Mouse (Mus musculus) stomach, postnatal 0 days (tissue): ENCODE results near the gene Uba52. TPM values are rescaled to one million over a fixed set of nuclear protein-coding genes. Genes with fewer than 3 reads are reported as not detected.
A peak's percentile ranks its signal among the peaks of the same experiment; 100 is the strongest.

Experiments
- ATAC-seq: fragments of 200-750 bp; cut with Nextera tagmentation; 2 replicates; pipeline ENCODE4 v1.8.0; 2017; ENCODE audit not compliant: low FRiP score, low TSS enrichment
- DNase-seq: peaks from one replicate; pipeline ENCODE4 v3.0.0-alpha.2; 2016; ENCODE audit warnings: low spot score
- H3K27ac ChIP-seq: fragments of 300-500 bp; sonication (generic); replicated peaks from 2 replicates; pipeline ENCODE4 v1.5.1; 2014; ENCODE audit warnings: mild to moderate bottlenecking, control low read depth
- H3K27me3 ChIP-seq: fragments of 300-500 bp; sonication (generic); 2 replicates; pipeline ENCODE4 v1.6.1; 2014; ENCODE audit warnings: low read length; ENCODE audit not compliant: control insufficient read depth, insufficient read depth
- H3K36me3 ChIP-seq: fragments of 300-500 bp; sonication (generic); 2 replicates; pipeline ENCODE4 v1.6.1; 2014; ENCODE audit warnings: low read length, mixed read lengths; ENCODE audit not compliant: control insufficient read depth, insufficient read depth
- H3K4me1 ChIP-seq: fragments of 300-500 bp; sonication (generic); replicated peaks from 2 replicates; pipeline ENCODE4 v1.6.1; 2014; ENCODE audit warnings: antibody characterized with exemption; ENCODE audit not compliant: control insufficient read depth, insufficient read depth
- H3K4me2 ChIP-seq: fragments of 300-500 bp; sonication (generic); replicated peaks from 2 replicates; pipeline ENCODE4 v1.6.1; 2014; ENCODE audit warnings: low read depth, mild to moderate bottlenecking, control low read depth, moderate library complexity
- H3K4me3 ChIP-seq: fragments of 300-500 bp; sonication (generic); 2 replicates; pipeline ENCODE4 v1.5.1; 2014; ENCODE audit warnings: low read depth, low read length, control low read depth
- H3K9ac ChIP-seq: fragments of 300-500 bp; sonication (generic); 2 replicates; pipeline ENCODE4 v1.6.1; 2014; ENCODE audit warnings: mild to moderate bottlenecking, low read length, control low read depth, mixed read lengths
- H3K9me3 ChIP-seq: fragments of 300-500 bp; sonication (generic); 2 replicates; pipeline ENCODE4 v1.6.1; 2016; ENCODE audit warnings: low read length; ENCODE audit not compliant: control insufficient read depth
- CTCF ChIP-seq: IDR thresholded peaks from 2 replicates; pipeline ENCODE4 v1.5.1; 2016; ENCODE audit warnings: antibody characterized with exemption, low read depth, mild to moderate bottlenecking, moderate library complexity
- EP300 ChIP-seq: optimal IDR thresholded peaks from 2 replicates; pipeline ENCODE3; 2016; ENCODE audit warnings: antibody characterized with exemption
- WGBS: fragments of 180-500 bp; shearing (Covaris S2); extraction: QIAGEN DNeasy Blood & Tissue Kit; methylation state at CpG from one replicate; pipeline ENCODE4 v1.1.7; 2014; 5-methylcytosine and 5-hydroxymethylcytosine counted together
- polyA plus RNA-seq: library from polyadenylated mRNA; unstranded; fragments of >200 nt; fragmentation: Nextera tagmentation; extraction: Ambion mirVana; gene quantifications from 2 replicates; pipeline ENCODE4 v1.2.1, GENCODE M21; 2015

Gene Uba52
- polyA plus RNA-seq, 1 experiment from 2014 or later = 966 TPM

DNA sequence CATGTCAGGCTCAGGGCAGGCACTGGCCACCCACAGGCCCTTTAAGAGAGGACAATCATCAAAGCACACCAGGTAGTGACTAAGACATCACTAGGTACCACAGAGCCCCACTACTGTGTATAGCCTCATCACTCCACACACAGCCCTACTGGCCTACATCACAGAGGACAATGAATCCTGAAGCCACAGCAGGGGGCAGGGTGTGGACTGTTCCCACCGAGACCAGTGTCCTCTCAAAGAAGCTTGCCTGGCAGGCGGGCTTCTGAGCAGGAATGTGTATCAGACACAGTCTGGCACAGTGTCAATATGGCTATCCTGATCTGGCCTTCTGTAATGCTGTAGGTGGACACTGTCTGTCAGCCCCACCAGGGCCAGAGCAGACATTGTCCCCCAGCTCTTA, 40.7 kb downstream of the Uba52 start:
- no peak overlapping the region for H3K4me3 ChIP-seq
- ATAC-seq (no peak), DNase-seq (no peak)
- H3K4me2 ChIP-seq = no peak overlapping the region
- no peaks in the 10 kb centered on the region for H3K27me3 ChIP-seq
- H3K9ac ChIP-seq = no peak overlapping the region
- WGBS = 66% methylated on average over 2 of the region's 2 CpGs
- TF ChIP-seq EP300 (no peak), CTCF (no peak)
- no peak overlapping the region for H3K27ac ChIP-seq
- H3K4me1 ChIP-seq = no peaks in the 10 kb centered on the region
- H3K9me3 ChIP-seq = no peaks in the 10 kb centered on the region
- no peaks in the 10 kb centered on the region; the same call in 1 of the 2 replicates for H3K36me3 ChIP-seq

DNA sequence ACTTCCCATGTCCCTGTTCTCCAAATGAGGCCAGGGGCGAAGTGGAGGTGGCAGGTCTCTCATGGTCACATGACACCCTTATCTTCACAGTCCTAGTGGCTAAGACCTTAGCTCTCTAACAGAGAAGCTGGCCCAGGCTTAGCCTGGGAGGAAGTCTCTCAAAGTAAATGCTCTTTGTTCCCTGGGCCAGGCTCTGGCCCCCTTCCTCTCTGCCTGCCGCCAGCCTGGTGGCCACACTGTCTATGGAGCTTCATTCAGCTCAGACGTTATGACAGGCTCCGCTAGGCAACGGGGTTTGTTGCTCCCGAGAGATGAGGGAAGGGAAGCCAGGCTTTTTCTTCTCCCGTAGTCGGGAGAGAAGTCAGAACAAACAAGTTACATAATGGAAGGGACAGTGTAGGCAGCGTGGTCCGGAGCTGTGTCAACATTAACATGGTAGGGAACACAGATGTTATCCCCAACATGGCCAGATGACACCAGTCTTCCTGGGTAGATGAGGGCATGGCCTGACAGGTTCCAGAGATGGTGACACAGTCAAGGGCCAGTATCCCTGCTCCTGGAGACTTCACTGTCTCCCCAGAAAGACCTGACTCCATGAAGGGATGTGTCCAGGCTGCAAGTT, 41.2 kb downstream of the Uba52 start:
- Histone ChIP-seq H3K4me3 (no peak overlapping the region), H3K9ac (no peak overlapping the region), H3K4me2 (no peak overlapping the region), H3K27me3 (no peaks in the 10 kb centered on the region), H3K27ac (no peak overlapping the region), H3K4me1 (no peaks in the 10 kb centered on the region), H3K9me3 (no peaks in the 10 kb centered on the region), H3K36me3 (no peaks in the 10 kb centered on the region; the same call in 1 of the 2 replicates)
- DNase-seq (no peak), ATAC-seq (peak; percentile 31)
- no peak for TF ChIP-seq CTCF
- TF ChIP-seq EP300 = no peak
- 37% methylated on average over 10 of the region's 10 CpGs for WGBS

- H3K9me3 ChIP-seq = no peaks in the 10 kb centered on the region
- no peaks in the 10 kb centered on the region for H3K27me3 ChIP-seq
- TF ChIP-seq CTCF (no peak), EP300 (no peak)
- H3K27ac ChIP-seq = no peak overlapping the region
- DNase-seq = no peak
- ATAC-seq = no peak
- no peak overlapping the region for H3K4me3 ChIP-seq
- no peak overlapping the region for H3K9ac ChIP-seq
- no peaks in the 10 kb centered on the region for H3K4me1 ChIP-seq
- no peak overlapping the region for H3K4me2 ChIP-seq
- 83% methylated on average over 4 of the region's 4 CpGs for WGBS
- H3K36me3 ChIP-seq = no peaks in the 10 kb centered on the region; the same call in 1 of the 2 replicates
These were observed 41.9 kb downstream of the Uba52 start for GRCm38 (mm10) chr8:70468733-70469132.

DNA sequence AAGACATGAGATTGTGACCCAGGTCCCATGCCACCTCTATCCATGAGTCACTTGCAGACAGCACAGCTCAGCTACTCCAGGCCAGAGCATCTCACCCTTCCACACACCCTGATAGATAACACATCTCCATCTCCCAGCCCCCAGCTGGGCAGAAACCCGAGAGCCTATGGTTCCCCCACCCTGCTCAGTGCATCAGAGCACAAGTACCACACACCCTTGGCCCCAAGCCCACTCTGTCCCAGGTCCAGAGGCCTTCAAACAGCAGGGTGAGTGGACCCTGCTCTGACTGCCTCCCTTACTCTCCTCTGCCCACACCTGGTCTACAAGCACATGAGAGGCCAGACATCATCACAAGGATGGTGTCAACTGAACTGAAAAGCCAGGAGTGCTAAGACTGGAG, 42.7 kb downstream of the Uba52 start:
- H3K36me3 ChIP-seq = no peaks in the 10 kb centered on the region; the same call in 1 of the 2 replicates
- H3K27me3 ChIP-seq = no peaks in the 10 kb centered on the region
- TF ChIP-seq CTCF = no peak
- no peak for TF ChIP-seq EP300
- no peak overlapping the region for H3K4me3 ChIP-seq
- no peak overlapping the region for H3K27ac ChIP-seq
- DNase-seq = no peak
- no peaks in the 10 kb centered on the region for H3K9me3 ChIP-seq
- ATAC-seq = no peak
- no peak overlapping the region for H3K4me2 ChIP-seq
- WGBS = 60% methylated on average over 1 of the region's 1 CpGs
- H3K9ac ChIP-seq = no peak overlapping the region
- no peaks in the 10 kb centered on the region for H3K4me1 ChIP-seq

DNA sequence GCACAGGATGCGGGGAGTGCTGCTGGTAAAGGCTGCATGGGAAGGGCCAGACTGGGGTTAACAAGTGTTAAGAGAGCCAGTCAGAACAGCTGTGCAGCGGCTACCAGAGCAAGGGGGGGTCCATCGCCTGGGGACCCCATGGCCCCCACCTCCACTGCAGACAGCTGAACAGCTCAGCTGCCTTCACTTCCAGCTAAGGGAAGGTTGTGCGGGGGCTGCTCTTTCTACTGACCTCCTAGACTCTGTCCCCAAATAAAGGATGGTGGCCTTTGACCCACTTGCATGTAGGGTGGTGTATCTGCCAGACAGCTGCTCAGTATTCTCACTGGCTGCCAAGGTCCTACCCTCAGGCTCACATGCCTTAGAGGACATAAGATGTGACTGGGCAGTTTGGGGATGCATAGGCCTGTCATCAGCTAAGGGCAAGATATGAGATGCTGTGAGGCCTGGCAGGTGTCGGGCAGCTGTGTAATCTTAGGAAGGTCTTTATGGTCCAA, 43.3 kb downstream of the Uba52 start:
- Histone ChIP-seq H3K36me3 (no peaks in the 10 kb centered on the region; the same call in 1 of the 2 replicates), H3K27ac (no peak overlapping the region), H3K9me3 (no peaks in the 10 kb centered on the region), H3K27me3 (no peaks in the 10 kb centered on the region), H3K9ac (peak overlapping the region; percentile 18; the same call in 1 of the 2 replicates), H3K4me3 (no peak overlapping the region), H3K4me1 (no peaks in the 10 kb centered on the region), H3K4me2 (no peak overlapping the region)
- no peak for TF ChIP-seq EP300
- no peak for TF ChIP-seq CTCF
- DNase-seq (no peak), ATAC-seq (no peak)
- 60% methylated on average over 5 of the region's 5 CpGs for WGBS

DNA sequence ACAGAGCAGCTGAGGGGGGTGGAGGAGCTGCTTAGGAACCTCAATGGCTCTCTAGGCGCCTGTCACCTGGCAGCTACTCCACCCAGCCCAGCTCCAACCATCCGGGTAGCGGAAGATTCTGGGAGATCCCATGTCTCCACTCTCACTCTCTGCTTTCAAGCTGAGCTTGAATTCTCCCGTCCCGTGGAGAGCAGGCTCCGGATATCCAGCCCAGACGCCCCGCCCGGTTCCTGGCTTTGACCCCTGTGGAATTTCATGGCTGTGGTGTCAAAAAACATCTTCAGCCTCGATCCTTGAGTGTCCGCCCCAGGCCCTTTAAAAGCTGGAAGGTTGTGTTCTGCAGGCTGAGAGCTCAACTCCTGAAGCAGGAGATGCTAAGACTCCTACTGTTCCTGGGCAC, 43.8 kb downstream of the Uba52 start:
- H3K4me1 ChIP-seq = no peaks in the 10 kb centered on the region
- no peak for TF ChIP-seq EP300
- TF ChIP-seq CTCF = no peak
- no peak for DNase-seq
- no peak overlapping the region for H3K4me3 ChIP-seq
- no peak overlapping the region for H3K27ac ChIP-seq
- WGBS = 59% methylated on average over 11 of the region's 11 CpGs
- no peak for ATAC-seq
- no peaks in the 10 kb centered on the region; the same call in 1 of the 2 replicates for H3K36me3 ChIP-seq
- no peaks in the 10 kb centered on the region for H3K27me3 ChIP-seq
- H3K9ac ChIP-seq = peak overlapping the region; percentile 18; the same call in 1 of the 2 replicates
- no peaks in the 10 kb centered on the region for H3K9me3 ChIP-seq
- no peak overlapping the region for H3K4me2 ChIP-seq
